Mouse (Mus musculus) embryonic facial prominence, embryonic 12.5 days (tissue): ENCODE measurements at regions not wholly inside any gene's neighbourhood (a gene's known extent, or its start where the extent isn't known, plus 50 kb on each side); places are given as distances from the start of the nearest gene placed in this dataset.

ENCODE experiments used
- ATAC-seq: fragments of 200-750 bp; cut with Nextera tagmentation; 2 replicates; pipeline ENCODE4 v1.8.0; 2017; ENCODE audit not compliant: insufficient number of reproducible peaks, insufficient read depth, low FRiP score, low TSS enrichment
- H3K27ac ChIP-seq: fragments of 300-500 bp; sonication (generic); 2 replicates; pipeline ENCODE4 v1.5.1; 2016; ENCODE audit warnings: mild to moderate bottlenecking
- H3K27me3 ChIP-seq: fragments of 300-500 bp; sonication (generic); 2 replicates; pipeline ENCODE4 v1.6.1; 2016; ENCODE audit warnings: mild to moderate bottlenecking, moderate library complexity
- H3K36me3 ChIP-seq: fragments of 300-500 bp; sonication (generic); 2 replicates; pipeline ENCODE4 v1.6.1; 2016; ENCODE audit warnings: mild to moderate bottlenecking
- H3K4me1 ChIP-seq: fragments of 300-500 bp; sonication (generic); 2 replicates; pipeline ENCODE4 v1.6.1; 2016
- H3K4me2 ChIP-seq: fragments of 300-500 bp; sonication (generic); replicated peaks from 2 replicates; pipeline ENCODE4 v1.6.1; 2016; ENCODE audit warnings: mild to moderate bottlenecking, moderate library complexity
- H3K4me3 ChIP-seq: fragments of 300-500 bp; sonication (generic); 2 replicates; pipeline ENCODE4 v1.5.1; 2016; ENCODE audit warnings: mild to moderate bottlenecking
- H3K9ac ChIP-seq: fragments of 300-500 bp; sonication (generic); 2 replicates; pipeline ENCODE4 v1.6.1; 2016; ENCODE audit warnings: mild to moderate bottlenecking, moderate library complexity
- H3K9me3 ChIP-seq: fragments of 300-500 bp; sonication (generic); 2 replicates; pipeline ENCODE4 v1.6.1; 2016; ENCODE audit warnings: mild to moderate bottlenecking, moderate library complexity
- WGBS: fragments of 180-500 bp; shearing (Covaris S2); methylation state at CpG from one replicate; pipeline ENCODE4 v1.1.7; 2016; 5-methylcytosine and 5-hydroxymethylcytosine counted together

- WGBS: 89% methylated on average over 6 of the region's 6 CpGs
- no peak overlapping the region for H3K4me2 ChIP-seq
These were observed 64.6 kb upstream of the Acbd6 start for GRCm38 (mm10) chr1:155493333-155493732.

DNA sequence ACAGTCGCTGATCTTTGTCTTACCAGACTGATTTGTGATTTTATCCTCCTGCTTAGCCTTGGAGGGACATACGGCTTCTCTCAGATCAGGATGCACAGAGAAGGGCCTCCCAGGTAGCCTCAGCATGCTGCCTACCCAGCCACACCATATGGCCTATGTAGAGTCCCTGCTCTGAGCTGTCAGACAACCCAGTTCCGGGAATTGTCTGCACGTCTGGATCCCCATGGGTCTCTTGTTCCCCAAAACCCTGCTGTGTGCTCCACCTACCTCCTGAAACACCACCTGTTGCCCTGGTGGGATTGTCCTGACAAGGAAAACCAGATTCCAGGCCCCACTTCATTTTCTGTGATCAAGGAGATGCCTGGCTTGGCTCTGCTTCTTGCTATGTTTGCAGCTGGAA, 64.1 kb upstream of the Acbd6 start:
- Histone ChIP-seq H3K4me2 (no peak overlapping the region), H3K9ac (no peak overlapping the region), H3K9me3 (no peaks in the 10 kb centered on the region), H3K4me3 (no peak overlapping the region), H3K4me1 (peaks cover 11% of the 10 kb centered on the region; the same call in 1 of the 2 replicates), H3K27me3 (no peaks in the 10 kb centered on the region), H3K36me3 (no peaks in the 10 kb centered on the region), H3K27ac (no peak overlapping the region)
- 66% methylated on average over 4 of the region's 4 CpGs for WGBS
- no peak for ATAC-seq

More at GRCm38 (mm10) chr1:155493333-155493732, 64.6 kb upstream of the Acbd6 start:
- Histone ChIP-seq H3K36me3 (no peaks in the 10 kb centered on the region), H3K27me3 (no peaks in the 10 kb centered on the region), H3K9me3 (no peaks in the 10 kb centered on the region), H3K4me3 (no peak overlapping the region), H3K4me1 (peaks cover 11% of the 10 kb centered on the region; the same call in 1 of the 2 replicates), H3K9ac (no peak overlapping the region), H3K27ac (no peak overlapping the region)
- no peak for ATAC-seq

DNA sequence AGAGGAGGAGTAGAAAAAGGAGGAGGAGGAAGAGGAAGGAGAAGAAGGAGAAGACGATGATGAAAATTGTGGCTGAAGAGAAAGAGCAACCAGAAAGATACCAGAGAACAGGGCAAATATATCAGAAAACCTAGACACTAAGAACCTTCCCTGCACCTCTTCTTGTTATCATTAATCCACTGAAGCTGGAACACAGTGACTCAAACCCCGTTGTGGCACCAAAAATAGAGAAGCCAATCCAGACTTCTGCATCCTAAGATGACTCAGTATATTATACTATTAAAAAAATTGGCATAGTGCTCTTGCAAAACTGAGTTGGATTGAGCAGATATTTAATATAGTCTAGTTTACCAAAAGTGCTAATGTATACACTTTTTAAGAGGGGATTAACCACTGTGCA, 63.6 kb upstream of the Acbd6 start:
- no peak overlapping the region for H3K9ac ChIP-seq
- no peak overlapping the region for H3K4me2 ChIP-seq
- no peaks in the 10 kb centered on the region for H3K9me3 ChIP-seq
- H3K27ac ChIP-seq: no peak overlapping the region
- no peaks in the 10 kb centered on the region for H3K36me3 ChIP-seq
- no peaks in the 10 kb centered on the region for H3K27me3 ChIP-seq
- WGBS: 90% methylated on average over 2 of the region's 2 CpGs
- no peak for ATAC-seq
- H3K4me1 ChIP-seq: peaks cover 11% of the 10 kb centered on the region; the same call in 1 of the 2 replicates
- no peak overlapping the region for H3K4me3 ChIP-seq

DNA sequence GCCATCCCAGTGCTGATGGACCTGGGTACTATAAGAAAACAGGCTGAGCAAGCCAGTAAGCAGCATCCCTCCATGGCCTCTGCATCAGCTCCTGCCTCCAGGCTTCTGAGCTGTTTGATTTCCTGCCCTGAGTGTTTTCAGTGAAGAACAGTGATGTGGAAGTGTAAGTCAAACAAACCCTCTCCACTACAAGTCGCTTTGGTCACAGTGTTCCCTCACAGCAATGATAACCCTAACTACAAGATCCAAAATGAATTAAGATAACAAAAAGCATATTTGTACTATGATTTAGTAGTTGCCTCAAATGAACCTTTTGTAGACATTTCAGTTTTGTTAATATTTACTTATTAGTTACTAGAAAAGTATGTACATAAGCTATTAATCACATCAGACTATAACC, 58.2 kb upstream of the Acbd6 start:
- H3K4me2 ChIP-seq: no peak overlapping the region
- H3K4me1 ChIP-seq: no peaks in the 10 kb centered on the region
- no peak overlapping the region for H3K27ac ChIP-seq
- WGBS: 95% methylated on average over 1 of the region's 1 CpGs
- H3K27me3 ChIP-seq: no peaks in the 10 kb centered on the region
- H3K4me3 ChIP-seq: no peak overlapping the region
- no peak for ATAC-seq
- H3K9me3 ChIP-seq: no peaks in the 10 kb centered on the region
- H3K36me3 ChIP-seq: no peaks in the 10 kb centered on the region
- no peak overlapping the region for H3K9ac ChIP-seq

- WGBS: 66% methylated on average over 10 of the region's 10 CpGs
- no peak overlapping the region for H3K4me3 ChIP-seq
- H3K9me3 ChIP-seq: no peaks in the 10 kb centered on the region
- no peak for ATAC-seq
- H3K36me3 ChIP-seq: no peaks in the 10 kb centered on the region
- no peaks in the 10 kb centered on the region for H3K27me3 ChIP-seq
- H3K27ac ChIP-seq: no peak overlapping the region
- H3K4me2 ChIP-seq: no peak overlapping the region
- no peak overlapping the region for H3K9ac ChIP-seq
- H3K4me1 ChIP-seq: no peaks in the 10 kb centered on the region
These were observed 55.1 kb upstream of the Acbd6 start for GRCm38 (mm10) chr1:155502867-155503266.

- no peaks in the 10 kb centered on the region for H3K27me3 ChIP-seq
- no peak overlapping the region for H3K4me2 ChIP-seq
- no peak overlapping the region for H3K27ac ChIP-seq
- H3K9ac ChIP-seq: no peak overlapping the region
- H3K4me1 ChIP-seq: no peaks in the 10 kb centered on the region
- H3K9me3 ChIP-seq: no peaks in the 10 kb centered on the region
- no peak for ATAC-seq
- H3K36me3 ChIP-seq: no peaks in the 10 kb centered on the region
- WGBS: 66% methylated on average over 12 of the region's 12 CpGs
- H3K4me3 ChIP-seq: no peak overlapping the region
These were observed 53.2 kb upstream of the Acbd6 start for GRCm38 (mm10) chr1:155504581-155505328.

- Histone ChIP-seq H3K27ac (no peak overlapping the region), H3K4me3 (no peak overlapping the region)
- WGBS: 71% methylated on average over 6 of the region's 6 CpGs
These were observed 52.4 kb upstream of the Acbd6 start for GRCm38 (mm10) chr1:155505361-155506077.

More at GRCm38 (mm10) chr1:155505361-155506077, 52.4 kb upstream of the Acbd6 start:
- Histone ChIP-seq H3K9me3 (no peaks in the 10 kb centered on the region), H3K4me2 (no peak overlapping the region), H3K36me3 (no peaks in the 10 kb centered on the region), H3K4me1 (no peaks in the 10 kb centered on the region), H3K27me3 (no peaks in the 10 kb centered on the region), H3K9ac (no peak overlapping the region)
- no peak for ATAC-seq
